24 mouse cellular contexts compared by ENCODE assay signal in the genomic region with DNA sequence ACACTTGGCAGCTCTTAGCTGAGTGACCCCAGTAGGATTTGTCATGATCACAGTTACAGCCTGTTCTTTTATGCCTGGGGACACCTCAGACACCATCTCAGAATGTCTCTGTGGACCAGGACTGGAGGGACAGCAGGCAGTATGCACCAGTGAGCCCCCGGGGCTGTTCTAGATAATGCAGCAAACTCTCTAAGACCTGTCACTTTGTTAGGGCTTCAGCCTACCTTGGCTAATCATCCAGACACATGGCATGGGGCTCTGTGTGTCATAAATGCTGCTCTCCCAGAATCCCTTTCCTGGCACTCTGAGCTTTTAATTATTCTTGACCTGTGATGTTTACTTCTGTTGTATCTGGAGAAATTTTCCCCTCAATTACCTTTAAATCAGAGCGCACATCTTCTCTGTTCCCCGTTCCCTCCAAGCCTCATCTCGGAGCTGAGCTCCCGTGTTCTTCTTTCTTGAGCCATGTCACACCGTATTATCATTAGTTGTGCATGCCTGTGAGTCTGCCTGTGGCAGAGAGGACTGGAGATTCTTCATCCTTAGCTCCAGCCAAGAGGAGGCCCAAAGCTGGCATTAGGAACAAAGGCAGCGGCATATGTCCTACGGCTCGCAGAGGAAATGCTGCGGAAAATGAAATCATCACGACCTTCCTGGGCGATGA.
DNase-seq lines count a peak whose midpoint lies in the region; ATAC-seq and TF ChIP-seq lines count a peak whose summit lies in the region.
"Had no signal": no experiment of that assay in that cellular context is flagged by ENCODE, and none has a peak within 500 bp of the region (broad histone marks: within the 10 kb centered on the region; RNA-seq: fewer than 3 reads in every experiment).

No protein-coding gene starts in this region.

- no peak overlapping the region for H3K4me3 ChIP-seq in embryonic facial prominence, embryonic 14.5 days (ENCODE audit: low read depth, low read length)
- H3K4me3 ChIP-seq in embryonic facial prominence, embryonic 10.5 days = no peak overlapping the region
- no peak overlapping the region for H3K4me3 ChIP-seq in midbrain, embryonic 14.5 days (replicated peaks; ENCODE audit: low read depth, low read length)
- no peak overlapping the region for H3K4me3 ChIP-seq in midbrain, embryonic 16.5 days (ENCODE audit: low read depth, low read length)
- no peak overlapping the region for H3K4me3 ChIP-seq in midbrain, postnatal 0 days (ENCODE audit: low read depth, low read length)
- H3K4me3 ChIP-seq: gastrocnemius, adult 2 months; heart, embryonic 13.5 days; intestine, embryonic 15.5 days; neural tube, embryonic 12.5 days; stomach, embryonic 15.5 days had no signal

- 75% methylated on average over 12 of the region's 12 CpGs for WGBS in embryonic facial prominence, embryonic 14.5 days
- WGBS in embryonic facial prominence, embryonic 10.5 days = 89% methylated on average over 12 of the region's 12 CpGs
- 69% methylated on average over 12 of the region's 12 CpGs for WGBS in midbrain, embryonic 14.5 days
- WGBS in midbrain, embryonic 16.5 days = 57% methylated on average over 12 of the region's 12 CpGs
- WGBS in midbrain, postnatal 0 days = 48% methylated on average over 12 of the region's 12 CpGs

- peak; percentile 42 for DNase-seq in embryonic facial prominence, embryonic 14.5 days (ENCODE audit: low spot score)
- no peak for DNase-seq in embryonic facial prominence, embryonic 10.5 days (ENCODE audit: low spot score)
- DNase-seq in midbrain, embryonic 14.5 days = peak; percentile 34
- DNase-seq in midbrain, postnatal 0 days (ENCODE audit: low spot score) = peak; percentile 84
- no peak for DNase-seq in layer of hippocampus, adult 9-10 months (ENCODE audit: low spot score)
- DNase-seq: B cell, adult 2 months; embryo, embryonic 11 days; gastrocnemius, adult 2 months; heart, adult 18-20 months; heart, postnatal 36 days; kidney, adult 9 months; kidney, postnatal 25 days; layer of hippocampus, adult 9-11 months; lung, adult 18-20 months; lung, postnatal 14 days; right cerebral cortex, postnatal 25 days; thymus, adult 2 months had no signal

- no peaks in the 10 kb centered on the region for H3K36me3 ChIP-seq in embryonic facial prominence, embryonic 14.5 days (ENCODE audit: control insufficient read depth, insufficient read depth, low read length)
- no peaks in the 10 kb centered on the region for H3K36me3 ChIP-seq in embryonic facial prominence, embryonic 10.5 days (replicated peaks)
- H3K36me3 ChIP-seq in midbrain, embryonic 14.5 days (ENCODE audit: control insufficient read depth, insufficient read depth, low read length) = no peaks in the 10 kb centered on the region
- H3K36me3 ChIP-seq in midbrain, embryonic 16.5 days (ENCODE audit: control insufficient read depth, insufficient read depth, low read length) = no peaks in the 10 kb centered on the region
- no peaks in the 10 kb centered on the region for H3K36me3 ChIP-seq in midbrain, postnatal 0 days (ENCODE audit: insufficient read depth, low read length)
- H3K36me3 ChIP-seq: heart, embryonic 13.5 days; intestine, embryonic 15.5 days; neural tube, embryonic 12.5 days; stomach, embryonic 15.5 days had no signal

- H3K27me3 ChIP-seq in embryonic facial prominence, embryonic 14.5 days (replicated peaks; ENCODE audit: control insufficient read depth, insufficient read depth, low read length) = no peaks in the 10 kb centered on the region
- no peaks in the 10 kb centered on the region for H3K27me3 ChIP-seq in embryonic facial prominence, embryonic 10.5 days (replicated peaks; ENCODE audit: low read depth, poor library complexity, severe bottlenecking)
- H3K27me3 ChIP-seq in midbrain, embryonic 14.5 days (ENCODE audit: control insufficient read depth, insufficient read depth, low read length) = no peaks in the 10 kb centered on the region
- H3K27me3 ChIP-seq in midbrain, embryonic 16.5 days (ENCODE audit: control insufficient read depth, insufficient read depth, low read depth, low read length) = no peaks in the 10 kb centered on the region
- no peaks in the 10 kb centered on the region for H3K27me3 ChIP-seq in midbrain, postnatal 0 days (ENCODE audit: insufficient read depth, low read length)
- H3K27me3 ChIP-seq: heart, embryonic 13.5 days; intestine, embryonic 15.5 days; neural tube, embryonic 12.5 days; stomach, embryonic 15.5 days had no signal

- no peak overlapping the region for H3K4me2 ChIP-seq in embryonic facial prominence, embryonic 14.5 days (ENCODE audit: low read depth, low read length)
- H3K4me2 ChIP-seq in midbrain, embryonic 14.5 days (ENCODE audit: low read length) = no peak overlapping the region
- no peak overlapping the region for H3K4me2 ChIP-seq in midbrain, embryonic 16.5 days (ENCODE audit: low read length)
- no peak overlapping the region for H3K4me2 ChIP-seq in midbrain, postnatal 0 days (ENCODE audit: low read depth, low read length, poor library complexity, severe bottlenecking)
- H3K4me2 ChIP-seq: heart, embryonic 13.5 days; intestine, embryonic 15.5 days; liver, embryonic 11.5 days; neural tube, embryonic 12.5 days; stomach, embryonic 15.5 days had no signal

- no peak overlapping the region for H3K27ac ChIP-seq in embryonic facial prominence, embryonic 14.5 days (replicated peaks; ENCODE audit: low read depth, low read length)
- no peak overlapping the region for H3K27ac ChIP-seq in embryonic facial prominence, embryonic 10.5 days (replicated peaks)
- H3K27ac ChIP-seq in midbrain, embryonic 14.5 days (replicated peaks; ENCODE audit: low read depth, low read length) = no peak overlapping the region
- H3K27ac ChIP-seq in midbrain, embryonic 16.5 days (ENCODE audit: low read length) = no peak overlapping the region
- no peak overlapping the region for H3K27ac ChIP-seq in midbrain, postnatal 0 days (ENCODE audit: low read depth, low read length)
- H3K27ac ChIP-seq: gastrocnemius, adult 2 months; heart, embryonic 13.5 days; intestine, embryonic 15.5 days; neural tube, embryonic 12.5 days; stomach, embryonic 15.5 days had no signal

- no peaks in the 10 kb centered on the region for H3K9me3 ChIP-seq in embryonic facial prominence, embryonic 14.5 days (ENCODE audit: control insufficient read depth, low read length)
- no peaks in the 10 kb centered on the region for H3K9me3 ChIP-seq in embryonic facial prominence, embryonic 10.5 days
- no peaks in the 10 kb centered on the region for H3K9me3 ChIP-seq in midbrain, embryonic 14.5 days (ENCODE audit: control insufficient read depth, low read length)
- H3K9me3 ChIP-seq in midbrain, embryonic 16.5 days (replicated peaks; ENCODE audit: control insufficient read depth, low read length, poor library complexity, severe bottlenecking) = no peaks in the 10 kb centered on the region
- no peaks in the 10 kb centered on the region for H3K9me3 ChIP-seq in midbrain, postnatal 0 days (ENCODE audit: low read length)
- H3K9me3 ChIP-seq: heart, embryonic 13.5 days; intestine, embryonic 15.5 days; neural tube, embryonic 12.5 days; stomach, embryonic 15.5 days had no signal

- ATAC-seq in embryonic facial prominence, embryonic 14.5 days (ENCODE audit: low read depth) = no peak; the same call in 1 of the 2 replicates
- no peak for ATAC-seq in midbrain, embryonic 14.5 days (ENCODE audit: low FRiP score, low TSS enrichment)
- ATAC-seq in midbrain, embryonic 16.5 days = no peak
- no peak for ATAC-seq in midbrain, postnatal 0 days (ENCODE audit: low FRiP score)
- ATAC-seq in CD4-positive, CD25-positive, alpha-beta regulatory T cell, adult 4 months = no peak
- ATAC-seq: intestine, embryonic 15.5 days had no signal

- no peak for TF ChIP-seq CTCF in midbrain, postnatal 0 days (IDR thresholded peaks at IDR 0.05)

- H3K4me1 ChIP-seq in embryonic facial prominence, embryonic 14.5 days (ENCODE audit: control insufficient read depth, insufficient read depth, low read length) = peaks cover 18% of the 10 kb centered on the region
- peaks cover 21% of the 10 kb centered on the region for H3K4me1 ChIP-seq in embryonic facial prominence, embryonic 10.5 days
- H3K4me1 ChIP-seq in midbrain, embryonic 14.5 days (ENCODE audit: control insufficient read depth, insufficient read depth, low read length) = peaks cover 5% of the 10 kb centered on the region
- H3K4me1 ChIP-seq in midbrain, embryonic 16.5 days (ENCODE audit: control insufficient read depth, insufficient read depth, low read length) = peaks cover 5% of the 10 kb centered on the region; the same call in 1 of the 2 replicates
- no peaks in the 10 kb centered on the region for H3K4me1 ChIP-seq in midbrain, postnatal 0 days (ENCODE audit: insufficient read depth, low read length)
- H3K4me1 ChIP-seq: stomach, embryonic 15.5 days had no signal

- no peak overlapping the region for H3K9ac ChIP-seq in embryonic facial prominence, embryonic 14.5 days (ENCODE audit: low read depth, low read length)
- no peak overlapping the region for H3K9ac ChIP-seq in midbrain, embryonic 14.5 days (replicated peaks; ENCODE audit: low read length)
- no peak overlapping the region for H3K9ac ChIP-seq in midbrain, embryonic 16.5 days (ENCODE audit: low read depth, low read length)
- no peak overlapping the region for H3K9ac ChIP-seq in midbrain, postnatal 0 days (replicated peaks; ENCODE audit: low read length, poor library complexity, severe bottlenecking)
- H3K9ac ChIP-seq: heart, embryonic 13.5 days; intestine, embryonic 15.5 days; neural tube, embryonic 12.5 days; stomach, embryonic 15.5 days had no signal

Comparison
In these comparisons a context has a peak if more than half of its experiments do, and no peak if none do; other contexts are left out.
1. DNase-seq: peak in embryonic facial prominence, embryonic 14.5 days (single experiment), midbrain, embryonic 14.5 days (single experiment) and midbrain, postnatal 0 days (single experiment); none in embryonic facial prominence, embryonic 10.5 days (single experiment) and layer of hippocampus, adult 9-10 months (single experiment).